Mouse (Mus musculus) forebrain, embryonic 16.5 days (tissue): Measurements from ENCODE around the gene Hoxc11. TPM values are rescaled to one million over a fixed set of nuclear protein-coding genes. Genes with fewer than 3 reads are reported as not detected.

ENCODE experiments used
- ATAC-seq: fragments of 200-750 bp; cut with Nextera tagmentation; 2 replicates; pipeline ENCODE4 v1.8.0; 2017; ENCODE audit warnings: mild to moderate bottlenecking, moderate library complexity
- H3K27ac ChIP-seq: fragments of 300-500 bp; sonication (generic); 2 replicates; pipeline ENCODE4 v1.5.1; 2014; ENCODE audit warnings: low read length, control low read depth
- H3K27me3 ChIP-seq: fragments of 300-500 bp; sonication (generic); replicated peaks from 2 replicates; pipeline ENCODE4 v1.6.1; 2014; ENCODE audit warnings: low read length; ENCODE audit not compliant: control insufficient read depth, insufficient read depth
- H3K36me3 ChIP-seq: fragments of 300-500 bp; sonication (generic); 2 replicates; pipeline ENCODE4 v1.6.1; 2014; ENCODE audit not compliant: control insufficient read depth, insufficient read depth
- H3K4me1 ChIP-seq: fragments of 300-500 bp; sonication (generic); replicated peaks from 2 replicates; pipeline ENCODE4 v1.6.1; 2014; ENCODE audit warnings: low read length; ENCODE audit not compliant: control insufficient read depth, insufficient read depth
- H3K4me2 ChIP-seq: fragments of 300-500 bp; sonication (generic); 2 replicates; pipeline ENCODE4 v1.6.1; 2014; ENCODE audit warnings: mild to moderate bottlenecking, low read length, control low read depth
- H3K4me3 ChIP-seq: fragments of 300-500 bp; sonication (generic); replicated peaks from 2 replicates; pipeline ENCODE4 v1.5.1; 2014; ENCODE audit warnings: mild to moderate bottlenecking, low read length, control low read depth
- H3K9ac ChIP-seq: fragments of 300-500 bp; sonication (generic); replicated peaks from 2 replicates; pipeline ENCODE4 v1.6.1; 2014; ENCODE audit warnings: low read depth, low read length, control low read depth
- H3K9me3 ChIP-seq: fragments of 300-500 bp; sonication (generic); 2 replicates; pipeline ENCODE4 v1.6.1; 2016; ENCODE audit warnings: low read length; ENCODE audit not compliant: control insufficient read depth
- WGBS: fragments of 180-500 bp; shearing (Covaris S2); extraction: QIAGEN DNeasy Blood & Tissue Kit; methylation state at CpG from one replicate; pipeline ENCODE4 v1.1.7; 2014; 5-methylcytosine and 5-hydroxymethylcytosine counted together
- polyA plus RNA-seq: library from polyadenylated mRNA; unstranded; fragments of >200 nt; fragmentation: Nextera tagmentation; extraction: Ambion mirVana; gene quantifications from 2 replicates; pipeline ENCODE4 v1.2.1, GENCODE M21; 2015

The Hoxc11 gene
- polyA plus RNA-seq, 1 experiment from 2014 or later: not detected

DNA sequence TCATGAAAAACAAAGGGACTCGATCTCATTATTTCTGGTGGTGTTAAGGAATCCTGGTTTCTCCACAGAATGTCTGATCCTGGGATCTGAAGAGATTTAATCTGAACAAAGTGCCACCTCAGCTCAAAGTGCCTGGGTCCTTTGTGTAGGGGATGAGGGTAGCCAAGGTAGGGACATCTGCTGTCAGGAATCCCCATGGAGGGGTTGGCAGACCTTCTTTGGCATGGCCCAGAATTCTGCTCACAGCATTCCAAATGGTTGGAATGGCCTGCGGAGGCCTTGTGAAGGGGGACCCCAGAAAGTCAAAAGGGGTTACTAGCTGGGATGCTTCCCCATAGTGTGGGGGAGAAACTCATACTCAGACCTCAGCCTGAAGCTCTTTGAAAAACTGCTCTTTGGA lies 5.4 kb upstream of the Hoxc11 start:
- peaks cover 93% of the 10 kb centered on the region for H3K27me3 ChIP-seq
- H3K9me3 ChIP-seq: no peaks in the 10 kb centered on the region
- no peak overlapping the region for H3K9ac ChIP-seq
- no peak overlapping the region for H3K4me2 ChIP-seq
- WGBS: 7% methylated on average over 2 of the region's 2 CpGs
- H3K4me1 ChIP-seq: no peaks in the 10 kb centered on the region
- H3K4me3 ChIP-seq: no peak overlapping the region
- no peak for ATAC-seq
- no peaks in the 10 kb centered on the region for H3K36me3 ChIP-seq
- H3K27ac ChIP-seq: no peak overlapping the region

DNA sequence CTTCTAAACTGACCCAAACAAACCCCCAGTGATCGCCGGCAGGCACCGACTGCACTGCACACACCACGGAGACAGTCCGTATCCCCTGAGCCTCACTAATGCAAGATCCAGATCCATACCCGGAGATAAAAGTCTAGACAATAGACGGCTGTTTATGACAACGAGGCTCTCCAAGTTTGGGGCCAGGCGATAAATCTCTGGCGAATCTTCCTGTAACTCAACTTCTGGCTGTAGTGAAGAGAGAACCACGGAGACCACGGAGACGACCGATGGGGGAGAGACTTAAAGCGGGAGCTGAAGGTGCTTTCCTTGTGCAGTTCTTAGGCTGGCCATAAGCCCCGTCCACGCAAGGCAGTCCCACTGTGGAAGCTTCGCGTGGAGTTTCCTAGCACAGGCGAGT lies 4.5 kb upstream of the Hoxc11 start:
- 1% methylated on average over 20 of the region's 20 CpGs for WGBS
- Histone ChIP-seq H3K27me3 (peaks cover 93% of the 10 kb centered on the region), H3K4me3 (no peak overlapping the region), H3K4me2 (no peak overlapping the region), H3K9me3 (no peaks in the 10 kb centered on the region), H3K4me1 (no peaks in the 10 kb centered on the region), H3K36me3 (no peaks in the 10 kb centered on the region), H3K9ac (no peak overlapping the region), H3K27ac (no peak overlapping the region)
- ATAC-seq: no peak

- Histone ChIP-seq H3K4me3 (no peak overlapping the region), H3K27me3 (peaks cover 86% of the 10 kb centered on the region), H3K36me3 (no peaks in the 10 kb centered on the region), H3K4me1 (no peaks in the 10 kb centered on the region), H3K9ac (no peak overlapping the region), H3K27ac (no peak overlapping the region), H3K9me3 (no peaks in the 10 kb centered on the region), H3K4me2 (no peak overlapping the region)
- ATAC-seq: no peak
- 17% methylated on average over 2 of the region's 2 CpGs for WGBS
Measured at GRCm38 (mm10) chr15:102950877-102951276, 3.4 kb upstream of the Hoxc11 start.

- H3K27me3 ChIP-seq: peaks cover 84% of the 10 kb centered on the region
- no peak overlapping the region for H3K9ac ChIP-seq
- no peaks in the 10 kb centered on the region for H3K36me3 ChIP-seq
- 4% methylated on average over 6 of the region's 6 CpGs for WGBS
- H3K4me3 ChIP-seq: no peak overlapping the region
- H3K4me1 ChIP-seq: no peaks in the 10 kb centered on the region
- H3K9me3 ChIP-seq: no peaks in the 10 kb centered on the region
- no peak overlapping the region for H3K27ac ChIP-seq
- no peak for ATAC-seq
- H3K4me2 ChIP-seq: no peak overlapping the region
Measured at GRCm38 (mm10) chr15:102953561-102953960, 666 bp upstream of the Hoxc11 start.

DNA sequence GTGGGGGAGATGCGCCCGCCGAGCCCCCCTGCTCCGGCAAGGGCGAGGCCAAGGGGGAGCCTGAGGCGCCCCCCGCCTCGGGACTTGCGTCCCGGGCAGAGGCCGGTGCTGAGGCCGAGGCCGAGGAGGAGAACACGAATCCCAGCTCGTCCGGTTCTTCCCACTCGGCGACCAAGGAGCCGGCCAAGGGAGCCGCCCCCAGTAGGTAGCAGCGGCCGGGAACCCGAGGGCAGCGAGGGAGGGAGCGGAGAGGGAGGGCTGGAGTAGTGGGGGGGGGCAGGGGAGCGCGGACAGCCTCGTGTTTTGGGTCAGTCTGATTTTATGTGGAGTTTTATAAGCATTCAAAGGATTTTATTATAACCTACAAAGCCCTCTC lies 768 bp downstream of the Hoxc11 start:
- WGBS: 0% methylated on average over 28 of the region's 28 CpGs
- H3K27ac ChIP-seq: no peak overlapping the region
- H3K9me3 ChIP-seq: no peaks in the 10 kb centered on the region
- no peaks in the 10 kb centered on the region for H3K36me3 ChIP-seq
- H3K4me1 ChIP-seq: no peaks in the 10 kb centered on the region
- H3K27me3 ChIP-seq: peaks cover 82% of the 10 kb centered on the region
- H3K9ac ChIP-seq: no peak overlapping the region
- no peak overlapping the region for H3K4me2 ChIP-seq
- no peak overlapping the region for H3K4me3 ChIP-seq
- no peak for ATAC-seq

DNA sequence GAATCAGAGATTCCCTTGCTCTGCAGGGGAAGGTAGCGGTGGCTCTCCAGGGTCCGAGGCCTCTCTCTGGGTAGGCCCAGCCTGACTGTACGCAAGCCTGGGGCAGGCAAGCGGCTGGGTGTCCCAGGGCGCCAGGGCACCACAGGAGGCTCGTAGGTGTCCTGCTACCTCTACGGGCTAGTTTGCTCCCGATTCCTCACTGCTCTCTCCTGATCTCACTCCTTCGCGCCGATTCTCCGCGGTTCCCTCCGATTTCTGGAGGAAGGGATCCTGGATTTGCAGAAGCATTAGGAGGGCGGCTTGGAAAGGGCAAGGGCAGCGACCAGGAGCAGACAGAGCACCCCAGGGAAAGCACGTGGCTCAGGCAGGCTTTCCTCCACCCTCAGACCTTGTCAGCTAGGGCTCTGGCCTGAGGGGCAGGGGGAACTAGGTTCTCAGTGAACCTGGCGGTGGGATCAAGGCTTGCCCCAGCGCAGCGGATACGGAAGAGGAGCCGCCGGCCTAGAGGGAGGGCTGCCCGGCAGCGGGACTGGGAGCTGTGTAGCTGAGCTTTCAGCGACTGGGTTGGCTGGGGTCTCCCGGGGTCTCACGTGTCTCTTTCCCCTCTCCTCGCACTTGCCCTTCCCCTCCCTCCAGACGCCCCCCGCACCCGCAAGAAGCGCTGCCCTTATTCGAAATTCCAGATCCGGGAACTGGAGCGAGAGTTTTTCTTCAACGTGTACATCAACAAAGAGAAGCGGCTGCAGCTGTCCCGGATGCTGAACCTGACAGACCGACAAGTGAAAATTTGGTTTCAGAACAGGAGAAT lies 1.8 kb downstream of the Hoxc11 start:
- no peaks in the 10 kb centered on the region for H3K9me3 ChIP-seq
- H3K27me3 ChIP-seq: peaks cover 84% of the 10 kb centered on the region
- no peak overlapping the region for H3K9ac ChIP-seq
- H3K27ac ChIP-seq: no peak overlapping the region
- H3K4me3 ChIP-seq: no peak overlapping the region
- no peak overlapping the region for H3K4me2 ChIP-seq
- no peaks in the 10 kb centered on the region for H3K4me1 ChIP-seq
- ATAC-seq: no peak
- under 1% methylated on average over 39 of the region's 40 CpGs for WGBS
- no peaks in the 10 kb centered on the region for H3K36me3 ChIP-seq

DNA sequence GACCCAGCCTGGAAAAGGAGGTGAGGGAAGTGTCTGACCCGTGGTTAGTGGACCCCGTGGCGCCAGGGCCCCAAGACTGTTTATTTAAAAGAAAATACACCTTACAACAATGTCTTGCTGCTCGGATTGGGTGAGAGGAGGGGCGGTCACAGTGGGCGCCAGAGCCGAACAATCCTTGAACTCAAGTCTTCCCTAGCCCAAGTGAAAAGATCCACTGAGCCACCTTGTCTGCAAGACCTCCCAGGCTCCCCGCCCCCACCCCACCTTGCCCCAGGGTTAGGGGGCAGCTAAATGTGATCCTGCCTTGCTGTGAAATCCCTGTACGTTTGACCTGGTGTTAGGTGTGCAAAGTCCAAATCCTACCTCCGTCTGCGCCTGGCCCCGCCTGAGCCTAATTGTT lies 2.7 kb downstream of the Hoxc11 start:
- Histone ChIP-seq H3K9ac (no peak overlapping the region), H3K9me3 (no peaks in the 10 kb centered on the region), H3K4me2 (no peak overlapping the region), H3K36me3 (no peaks in the 10 kb centered on the region), H3K27me3 (peaks cover 84% of the 10 kb centered on the region), H3K4me3 (no peak overlapping the region), H3K27ac (no peak overlapping the region), H3K4me1 (no peaks in the 10 kb centered on the region)
- ATAC-seq: no peak
- WGBS: under 1% methylated on average over 12 of the region's 12 CpGs

- Histone ChIP-seq H3K4me3 (no peak overlapping the region), H3K36me3 (no peaks in the 10 kb centered on the region), H3K27ac (no peak overlapping the region), H3K9me3 (no peaks in the 10 kb centered on the region), H3K27me3 (peaks cover 83% of the 10 kb centered on the region), H3K4me1 (no peaks in the 10 kb centered on the region), H3K4me2 (no peak overlapping the region), H3K9ac (no peak overlapping the region)
- no peak for ATAC-seq
- under 1% methylated on average over 13 of the region's 13 CpGs for WGBS
Measured at GRCm38 (mm10) chr15:102959663-102960191, 5.5 kb downstream of the Hoxc11 start.

- ATAC-seq: no peak
- H3K27me3 ChIP-seq: peaks cover 93% of the 10 kb centered on the region
- H3K9me3 ChIP-seq: no peaks in the 10 kb centered on the region
- H3K27ac ChIP-seq: no peak overlapping the region
- H3K4me2 ChIP-seq: no peak overlapping the region
- H3K36me3 ChIP-seq: no peaks in the 10 kb centered on the region
- H3K4me1 ChIP-seq: no peaks in the 10 kb centered on the region; the same call in 1 of the 2 replicates
- H3K4me3 ChIP-seq: no peak overlapping the region
- H3K9ac ChIP-seq: no peak overlapping the region
- WGBS: 4% methylated on average over 6 of the region's 6 CpGs
Measured at GRCm38 (mm10) chr15:102961728-102962127, 7.5 kb downstream of the Hoxc11 start.
